Mouse (Mus musculus) lung, embryonic 16.5 days (tissue): Measurements from ENCODE around the gene Tnk2. TPM values are rescaled to one million over a fixed set of nuclear protein-coding genes. Genes with fewer than 3 reads are reported as not detected.

Experiments used
- ATAC-seq: fragments of 200-750 bp; cut with Nextera tagmentation; 2 replicates; pipeline ENCODE4 v1.8.0; 2017; ENCODE audit warnings: low read depth, mild to moderate bottlenecking, moderate library complexity
- H3K27ac ChIP-seq: fragments of 300-500 bp; sonication (generic); 2 replicates; pipeline ENCODE4 v1.5.1; 2014; ENCODE audit warnings: mild to moderate bottlenecking, control low read depth, low read length
- H3K27me3 ChIP-seq: fragments of 300-500 bp; sonication (generic); 2 replicates; pipeline ENCODE4 v1.6.1; 2014; ENCODE audit warnings: low read depth, low read length, mixed read lengths; ENCODE audit not compliant: control insufficient read depth, insufficient read depth
- H3K36me3 ChIP-seq: fragments of 300-500 bp; sonication (generic); 2 replicates; pipeline ENCODE4 v1.6.1; 2014; ENCODE audit warnings: low read length; ENCODE audit not compliant: control insufficient read depth, insufficient read depth
- H3K4me1 ChIP-seq: fragments of 300-500 bp; sonication (generic); replicated peaks from 2 replicates; pipeline ENCODE4 v1.6.1; 2014; ENCODE audit warnings: low read length, mixed read lengths; ENCODE audit not compliant: control insufficient read depth, insufficient read depth
- H3K4me2 ChIP-seq: fragments of 300-500 bp; sonication (generic); 2 replicates; pipeline ENCODE4 v1.6.1; 2014; ENCODE audit warnings: low read depth, low read length, control low read depth
- H3K4me3 ChIP-seq: fragments of 300-500 bp; sonication (generic); 2 replicates; pipeline ENCODE4 v1.5.1; 2014; ENCODE audit warnings: mild to moderate bottlenecking, low read length, control low read depth
- H3K9ac ChIP-seq: fragments of 300-500 bp; sonication (generic); 2 replicates; pipeline ENCODE4 v1.6.1; 2014; ENCODE audit warnings: low read length, control low read depth
- H3K9me3 ChIP-seq: fragments of 300-500 bp; sonication (generic); 2 replicates; pipeline ENCODE4 v1.6.1; 2016; ENCODE audit warnings: low read length; ENCODE audit not compliant: control insufficient read depth
- WGBS: fragments of 180-500 bp; shearing (Covaris S2); extraction: QIAGEN DNeasy Blood & Tissue Kit; methylation state at CpG from one replicate; pipeline ENCODE4 v1.1.7; 2014; 5-methylcytosine and 5-hydroxymethylcytosine counted together
- polyA plus RNA-seq: library from polyadenylated mRNA; unstranded; fragments of >200 nt; fragmentation: Nextera tagmentation; extraction: Ambion mirVana; gene quantifications from 2 replicates; pipeline ENCODE4 v1.2.1, GENCODE M21; 2015

The Tnk2 gene
- polyA plus RNA-seq, 1 experiment from 2014 or later: 15.4 TPM

- Histone ChIP-seq H3K9ac (no peak overlapping the region), H3K4me2 (no peak overlapping the region), H3K27ac (no peak overlapping the region), H3K36me3 (no peaks in the 10 kb centered on the region), H3K9me3 (no peaks in the 10 kb centered on the region), H3K4me1 (peaks cover 30% of the 10 kb centered on the region), H3K4me3 (no peak overlapping the region), H3K27me3 (no peaks in the 10 kb centered on the region)
- no peak for ATAC-seq
- WGBS: 49% methylated on average over 13 of the region's 13 CpGs
These were observed 1.4 kb upstream of the Tnk2 start for GRCm38 (mm10) chr16:32642280-32642679.

- peak; percentile 71 for ATAC-seq
- H3K4me1 ChIP-seq: peaks cover 27% of the 10 kb centered on the region
- H3K4me3 ChIP-seq: peak overlapping the region; percentile 90
- no peaks in the 10 kb centered on the region for H3K9me3 ChIP-seq
- H3K36me3 ChIP-seq: no peaks in the 10 kb centered on the region
- peak overlapping the region; percentile 93 for H3K9ac ChIP-seq
- no peaks in the 10 kb centered on the region for H3K27me3 ChIP-seq
- H3K4me2 ChIP-seq: peak overlapping the region; percentile 98
- peak overlapping the region; percentile 79 for H3K27ac ChIP-seq
- 1% methylated on average over 51 of the region's 82 CpGs for WGBS
These were observed 561 bp downstream of the Tnk2 start for GRCm38 (mm10) chr16:32644069-32644800.

- H3K36me3 ChIP-seq: no peaks in the 10 kb centered on the region
- peak overlapping the region; percentile 79 for H3K27ac ChIP-seq
- H3K9ac ChIP-seq: peak overlapping the region; percentile 93
- 11% methylated on average over 12 of the region's 12 CpGs for WGBS
- H3K4me2 ChIP-seq: peak overlapping the region; percentile 98
- peaks cover 27% of the 10 kb centered on the region for H3K4me1 ChIP-seq
- H3K9me3 ChIP-seq: no peaks in the 10 kb centered on the region
- no peak for ATAC-seq
- H3K27me3 ChIP-seq: no peaks in the 10 kb centered on the region
- H3K4me3 ChIP-seq: peak overlapping the region; percentile 90
These were observed 1.1 kb downstream of the Tnk2 start for GRCm38 (mm10) chr16:32644801-32645170.

- peak overlapping the region; percentile 93 for H3K9ac ChIP-seq
- H3K4me1 ChIP-seq: peaks cover 25% of the 10 kb centered on the region
- H3K27ac ChIP-seq: peak overlapping the region; percentile 5; the same call in 1 of the 2 replicates
- H3K4me2 ChIP-seq: peak overlapping the region; percentile 98
- no peaks in the 10 kb centered on the region for H3K36me3 ChIP-seq
- no peaks in the 10 kb centered on the region for H3K9me3 ChIP-seq
- 0 out of 2 replicates have a peak, but pooled peaks have one; percentile 10 for ATAC-seq
- 7% methylated on average over 14 of the region's 14 CpGs for WGBS
- peak overlapping the region; percentile 90 for H3K4me3 ChIP-seq
- H3K27me3 ChIP-seq: no peaks in the 10 kb centered on the region
These were observed 1.8 kb downstream of the Tnk2 start for GRCm38 (mm10) chr16:32645361-32645914.

GRCm38 (mm10) chr16:32646014-32646413 is 2.3 kb downstream of the Tnk2 start:
- ATAC-seq: no peak
- peak overlapping the region; percentile 93 for H3K9ac ChIP-seq
- WGBS: 52% methylated on average over 9 of the region's 9 CpGs
- H3K27ac ChIP-seq: peak overlapping the region; percentile 69
- H3K27me3 ChIP-seq: no peaks in the 10 kb centered on the region
- H3K4me1 ChIP-seq: peaks cover 28% of the 10 kb centered on the region
- H3K36me3 ChIP-seq: no peaks in the 10 kb centered on the region
- H3K9me3 ChIP-seq: no peaks in the 10 kb centered on the region
- H3K4me2 ChIP-seq: peak overlapping the region; percentile 98
- H3K4me3 ChIP-seq: peak overlapping the region; percentile 90

GRCm38 (mm10) chr16:32647712-32648111 is 4.0 kb downstream of the Tnk2 start:
- peaks cover 28% of the 10 kb centered on the region for H3K4me1 ChIP-seq
- H3K36me3 ChIP-seq: no peaks in the 10 kb centered on the region
- no peaks in the 10 kb centered on the region for H3K27me3 ChIP-seq
- ATAC-seq: no peak
- no peak overlapping the region for H3K4me2 ChIP-seq
- no peak overlapping the region for H3K9ac ChIP-seq
- no peak overlapping the region for H3K27ac ChIP-seq
- no peak overlapping the region for H3K4me3 ChIP-seq
- no peaks in the 10 kb centered on the region for H3K9me3 ChIP-seq

- Histone ChIP-seq H3K9me3 (no peaks in the 10 kb centered on the region), H3K4me1 (peaks cover 26% of the 10 kb centered on the region), H3K36me3 (no peaks in the 10 kb centered on the region), H3K4me2 (no peak overlapping the region), H3K27ac (peak overlapping the region; percentile 69), H3K27me3 (no peaks in the 10 kb centered on the region), H3K4me3 (no peak overlapping the region), H3K9ac (no peak overlapping the region)
- no peak for ATAC-seq
These were observed 6.8 kb downstream of the Tnk2 start for GRCm38 (mm10) chr16:32650461-32650860.

GRCm38 (mm10) chr16:32650974-32651618 is 7.4 kb downstream of the Tnk2 start:
- H3K4me2 ChIP-seq: no peak overlapping the region

GRCm38 (mm10) chr16:32654071-32654733 is 10.5 kb downstream of the Tnk2 start:
- Histone ChIP-seq H3K9ac (0 out of 2 replicates have a peak overlapping the region, but pooled peaks have one; percentile 1), H3K9me3 (no peaks in the 10 kb centered on the region), H3K4me2 (no peak overlapping the region), H3K27me3 (no peaks in the 10 kb centered on the region), H3K36me3 (no peaks in the 10 kb centered on the region), H3K27ac (no peak overlapping the region), H3K4me1 (peaks cover 47% of the 10 kb centered on the region), H3K4me3 (no peak overlapping the region)
- no peak for ATAC-seq
- WGBS: 73% methylated on average over 6 of the region's 6 CpGs

More at GRCm38 (mm10) chr16:32650974-32651618, 7.4 kb downstream of the Tnk2 start:
- peaks cover 23% of the 10 kb centered on the region for H3K4me1 ChIP-seq
- no peaks in the 10 kb centered on the region for H3K9me3 ChIP-seq
- 66% methylated on average over 5 of the region's 5 CpGs for WGBS
- peak overlapping the region; percentile 70 for H3K27ac ChIP-seq
- no peaks in the 10 kb centered on the region for H3K36me3 ChIP-seq
- peak; percentile 75 for ATAC-seq
- H3K27me3 ChIP-seq: no peaks in the 10 kb centered on the region
- no peak overlapping the region for H3K4me3 ChIP-seq
- H3K9ac ChIP-seq: no peak overlapping the region
